Mouse (Mus musculus) kidney, postnatal 0 days (tissue): ENCODE results near the gene Gtdc1. TPM values are rescaled to one million over a fixed set of nuclear protein-coding genes. Genes with fewer than 3 reads are reported as not detected.

Experiments used
- ATAC-seq: fragments of 200-750 bp; cut with Nextera tagmentation; replicated peaks from 2 replicates; pipeline ENCODE4 v1.8.0; 2017; ENCODE audit warnings: low read depth, moderate number of reproducible peaks, moderate TSS enrichment, moderate library complexity; ENCODE audit not compliant: low FRiP score
- DNase-seq: peaks from one replicate; pipeline ENCODE4 v3.0.0-alpha.2; 2016; ENCODE audit warnings: low spot score
- H3K27ac ChIP-seq: fragments of 300-500 bp; sonication (generic); 2 replicates; pipeline ENCODE4 v1.5.1; 2014; ENCODE audit warnings: mild to moderate bottlenecking
- H3K27me3 ChIP-seq: fragments of 300-500 bp; sonication (generic); 2 replicates; pipeline ENCODE4 v1.6.1; 2014; ENCODE audit warnings: low read length, mixed read lengths; ENCODE audit not compliant: insufficient read depth
- H3K36me3 ChIP-seq: fragments of 300-500 bp; sonication (generic); 2 replicates; pipeline ENCODE4 v1.6.1; 2014; ENCODE audit warnings: low read length, mixed read lengths; ENCODE audit not compliant: insufficient read depth
- H3K4me1 ChIP-seq: fragments of 300-500 bp; sonication (generic); replicated peaks from 2 replicates; pipeline ENCODE4 v1.6.1; 2014; ENCODE audit warnings: antibody characterized with exemption, low read length, mixed read lengths; ENCODE audit not compliant: insufficient read depth
- H3K4me2 ChIP-seq: fragments of 300-500 bp; sonication (generic); 2 replicates; pipeline ENCODE4 v1.6.1; 2014; ENCODE audit warnings: mild to moderate bottlenecking, low read length, moderate library complexity, mixed read lengths
- H3K4me3 ChIP-seq: fragments of 300-500 bp; sonication (generic); replicated peaks from 2 replicates; pipeline ENCODE4 v1.5.1; 2014; ENCODE audit warnings: low read depth, low read length
- H3K9ac ChIP-seq: fragments of 300-500 bp; sonication (generic); 2 replicates; pipeline ENCODE4 v1.6.1; 2014; ENCODE audit warnings: low read depth, low read length
- H3K9me3 ChIP-seq: fragments of 300-500 bp; sonication (generic); replicated peaks from 2 replicates; pipeline ENCODE4 v1.6.1; 2016; ENCODE audit warnings: low read length, inconsistent platforms, mixed read lengths
- CTCF ChIP-seq: IDR thresholded peaks from 2 replicates; pipeline ENCODE4 v1.5.1; 2016; ENCODE audit warnings: antibody characterized with exemption, low read depth, mild to moderate bottlenecking, moderate library complexity
- WGBS: fragments of 180-500 bp; shearing (Covaris S2); extraction: QIAGEN DNeasy Blood & Tissue Kit; methylation state at CpG from one replicate; pipeline ENCODE4 v1.1.7; 2014; 5-methylcytosine and 5-hydroxymethylcytosine counted together
- polyA plus RNA-seq: library from polyadenylated mRNA; unstranded; fragments of >200 nt; fragmentation: Nextera tagmentation; extraction: Ambion mirVana; gene quantifications from 2 replicates; pipeline ENCODE4 v1.2.1, GENCODE M21; 2015

The Gtdc1 gene
- polyA plus RNA-seq, 1 experiment from 2014 or later, result 10.4 TPM

DNA sequence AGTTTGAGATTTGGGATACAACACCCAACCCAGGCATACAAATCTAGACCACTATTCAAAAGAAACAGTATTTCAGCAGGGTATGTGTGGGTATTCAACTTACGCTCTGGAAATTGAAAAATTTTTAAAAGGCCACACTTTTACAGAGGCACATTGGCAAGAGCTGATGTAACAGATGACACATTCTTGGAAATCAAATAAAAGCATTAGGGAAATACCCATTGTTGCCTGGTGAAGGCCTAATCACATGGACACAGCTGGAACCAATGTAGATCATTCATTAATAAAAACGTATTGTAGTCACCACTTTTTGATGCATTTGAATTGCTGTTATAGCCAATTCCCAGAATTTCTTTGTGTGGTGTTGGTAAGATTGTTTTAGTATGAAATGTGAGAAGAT lies 73.0 kb downstream of the Gtdc1 start:
- 90% methylated on average over 2 of the region's 2 CpGs for WGBS
- Histone ChIP-seq H3K4me2 (no peak overlapping the region), H3K27me3 (no peaks in the 10 kb centered on the region), H3K4me3 (no peak overlapping the region), H3K4me1 (no peaks in the 10 kb centered on the region), H3K27ac (no peak overlapping the region), H3K9ac (no peak overlapping the region), H3K36me3 (0 out of 2 replicates have a peak, but pooled peaks cover 5% of the 10 kb centered on the region), H3K9me3 (0 out of 2 replicates have a peak, but pooled peaks cover 9% of the 10 kb centered on the region)
- no peak for TF ChIP-seq CTCF
- no peak for ATAC-seq
- DNase-seq, result no peak

DNA sequence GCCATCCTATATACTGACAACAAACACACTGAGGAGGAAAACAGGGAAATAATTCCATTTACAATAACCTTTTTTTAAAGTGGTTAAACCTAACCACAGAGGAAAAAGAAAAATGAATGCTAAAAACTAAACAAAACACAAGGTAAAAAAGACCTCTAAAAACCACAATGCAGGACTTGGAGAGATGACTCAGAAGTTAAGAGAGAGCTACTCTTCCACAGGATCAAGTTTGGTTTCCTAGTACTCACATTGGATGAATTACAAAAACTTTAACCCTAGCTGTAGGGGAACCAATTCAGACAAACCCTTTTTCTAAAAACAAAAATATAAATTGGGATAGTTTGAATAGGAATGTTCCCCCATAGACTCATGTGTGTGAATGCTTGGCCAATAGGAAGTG lies 77.8 kb downstream of the Gtdc1 start:
- ATAC-seq (no peak), DNase-seq (no peak)
- no peak for TF ChIP-seq CTCF
- H3K36me3 ChIP-seq, result 0 out of 2 replicates have a peak, but pooled peaks cover 5% of the 10 kb centered on the region
- no peak overlapping the region for H3K4me2 ChIP-seq
- H3K9me3 ChIP-seq, result 0 out of 2 replicates have a peak, but pooled peaks cover 9% of the 10 kb centered on the region
- no peaks in the 10 kb centered on the region for H3K4me1 ChIP-seq
- H3K27me3 ChIP-seq, result no peaks in the 10 kb centered on the region
- no peak overlapping the region for H3K9ac ChIP-seq
- no peak overlapping the region for H3K4me3 ChIP-seq
- H3K27ac ChIP-seq, result no peak overlapping the region

DNA sequence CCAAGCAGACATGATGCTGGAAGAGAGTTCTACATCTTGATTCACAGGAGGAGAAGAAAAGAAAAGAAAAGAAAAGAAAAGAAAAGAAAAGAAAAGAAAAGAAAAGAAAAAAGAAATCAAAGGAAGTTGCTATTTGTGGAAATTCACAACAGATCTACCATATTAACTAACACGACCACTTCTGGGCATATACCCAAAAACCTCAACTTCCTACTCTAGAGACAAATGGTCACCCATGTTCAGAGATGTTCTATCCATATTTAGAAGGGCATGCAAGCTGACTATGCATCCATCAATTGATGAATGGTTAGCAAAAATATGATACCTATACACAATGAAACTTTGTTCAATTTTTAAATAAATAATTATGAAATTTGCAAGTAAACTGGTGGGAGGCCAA lies 79.3 kb downstream of the Gtdc1 start:
- Histone ChIP-seq H3K27me3 (no peaks in the 10 kb centered on the region), H3K9ac (no peak overlapping the region), H3K27ac (no peak overlapping the region), H3K9me3 (0 out of 2 replicates have a peak, but pooled peaks cover 9% of the 10 kb centered on the region), H3K36me3 (0 out of 2 replicates have a peak, but pooled peaks cover 5% of the 10 kb centered on the region), H3K4me3 (no peak overlapping the region), H3K4me2 (no peak overlapping the region), H3K4me1 (no peaks in the 10 kb centered on the region)
- TF ChIP-seq CTCF, result no peak
- ATAC-seq (no peak), DNase-seq (no peak)
- 69% methylated on average over 1 of the region's 1 CpGs for WGBS

DNA sequence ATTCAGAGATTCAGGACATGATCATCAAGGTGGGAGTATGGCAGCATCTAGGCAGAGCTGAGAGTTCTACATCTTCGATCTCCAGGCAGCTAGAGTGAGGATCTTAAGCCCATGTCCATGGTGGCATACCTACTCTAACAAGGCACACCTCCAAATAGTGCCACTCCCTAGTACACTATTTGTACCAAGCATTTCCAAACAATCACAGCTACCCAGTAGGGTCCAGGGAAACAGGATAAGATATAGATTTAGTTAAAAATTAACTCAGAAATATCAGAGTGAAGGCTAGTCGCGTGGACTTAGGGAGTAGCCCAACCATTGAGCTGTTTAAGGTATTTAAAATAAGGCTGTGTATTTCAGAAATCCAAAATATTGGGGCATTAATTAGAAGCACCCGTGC lies 82.0 kb downstream of the Gtdc1 start:
- Histone ChIP-seq H3K4me3 (no peak overlapping the region), H3K27me3 (no peaks in the 10 kb centered on the region), H3K27ac (no peak overlapping the region), H3K4me1 (no peaks in the 10 kb centered on the region), H3K9me3 (no peaks in the 10 kb centered on the region), H3K9ac (no peak overlapping the region), H3K36me3 (no peaks in the 10 kb centered on the region), H3K4me2 (no peak overlapping the region)
- ATAC-seq (no peak), DNase-seq (no peak)
- WGBS, result 88% methylated on average over 4 of the region's 4 CpGs
- TF ChIP-seq CTCF, result no peak

DNA sequence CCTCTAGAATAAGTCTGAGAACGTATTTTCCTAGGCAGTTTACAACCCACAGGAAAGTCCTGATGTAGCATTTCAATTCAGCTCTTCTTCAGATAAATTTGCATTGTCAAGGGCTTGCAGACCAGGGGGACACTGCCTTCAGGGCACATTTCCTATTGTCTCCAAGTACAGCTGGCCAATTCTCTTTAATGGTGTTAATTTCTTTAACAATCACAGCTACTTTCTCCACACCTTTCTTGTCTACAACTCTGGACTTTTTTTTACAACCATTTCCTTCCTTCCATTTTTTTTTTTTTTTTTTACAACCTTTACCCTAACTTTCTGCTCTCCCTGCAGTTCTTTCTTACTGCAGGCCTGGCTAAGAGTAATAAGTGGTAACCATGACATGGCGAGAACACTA lies 97.7 kb downstream of the Gtdc1 start:
- H3K27me3 ChIP-seq, result no peaks in the 10 kb centered on the region
- no peak overlapping the region for H3K4me3 ChIP-seq
- TF ChIP-seq CTCF, result no peak
- WGBS, result 82% methylated on average over 2 of the region's 2 CpGs
- H3K27ac ChIP-seq, result no peak overlapping the region
- ATAC-seq (no peak), DNase-seq (no peak)
- no peaks in the 10 kb centered on the region for H3K9me3 ChIP-seq
- H3K9ac ChIP-seq, result no peak overlapping the region
- no peaks in the 10 kb centered on the region for H3K36me3 ChIP-seq
- H3K4me2 ChIP-seq, result no peak overlapping the region
- H3K4me1 ChIP-seq, result no peaks in the 10 kb centered on the region

DNA sequence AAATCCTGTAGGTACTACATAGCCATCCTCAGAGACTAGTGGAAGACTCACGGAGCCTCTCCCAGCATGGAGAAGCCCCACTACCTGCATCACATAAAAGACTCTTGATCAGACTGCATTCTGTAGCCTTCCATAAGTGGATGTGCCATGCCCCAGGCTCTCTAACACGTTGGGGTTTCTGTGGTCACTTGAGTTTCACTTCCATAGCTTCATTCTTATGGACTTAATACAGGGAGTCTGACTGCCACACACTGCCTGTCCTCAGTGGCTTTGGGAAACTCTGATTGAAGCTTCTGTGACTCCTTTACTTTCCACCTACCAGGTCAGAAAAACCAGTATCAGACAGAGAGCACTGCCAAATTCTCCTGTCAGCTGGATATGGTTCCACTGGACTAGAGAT lies 98.1 kb downstream of the Gtdc1 start:
- no peak for TF ChIP-seq CTCF
- Histone ChIP-seq H3K36me3 (no peaks in the 10 kb centered on the region), H3K4me3 (no peak overlapping the region), H3K27ac (no peak overlapping the region), H3K9me3 (no peaks in the 10 kb centered on the region), H3K4me2 (no peak overlapping the region), H3K4me1 (no peaks in the 10 kb centered on the region), H3K9ac (no peak overlapping the region), H3K27me3 (no peaks in the 10 kb centered on the region)
- DNase-seq, result no peak
- WGBS, result 86% methylated on average over 2 of the region's 2 CpGs
- ATAC-seq, result no peak

DNA sequence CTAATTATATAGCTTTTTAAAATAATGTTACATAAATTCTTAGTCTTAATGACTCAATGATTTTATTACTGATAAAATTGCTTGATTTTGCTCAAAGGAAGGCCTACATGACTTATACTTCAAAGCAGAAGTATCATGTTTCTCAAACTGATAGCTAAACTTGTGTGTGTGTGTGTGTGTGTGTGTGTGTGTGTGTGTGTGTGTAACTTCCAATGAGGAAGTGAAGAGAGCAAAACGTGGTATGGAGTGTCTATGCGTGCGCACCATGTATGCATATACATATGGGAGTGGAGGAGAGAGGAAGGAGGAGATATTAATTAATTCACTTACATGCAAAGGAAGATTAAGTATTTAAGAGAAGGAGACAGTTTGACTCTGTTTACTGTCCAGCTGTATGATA lies 100.8 kb downstream of the Gtdc1 start:
- 83% methylated on average over 3 of the region's 3 CpGs for WGBS
- Histone ChIP-seq H3K4me1 (no peaks in the 10 kb centered on the region), H3K36me3 (no peaks in the 10 kb centered on the region), H3K4me3 (no peak overlapping the region), H3K27me3 (no peaks in the 10 kb centered on the region), H3K4me2 (no peak overlapping the region), H3K9me3 (no peaks in the 10 kb centered on the region), H3K27ac (no peak overlapping the region), H3K9ac (no peak overlapping the region)
- no peak for ATAC-seq
- no peak for TF ChIP-seq CTCF
- no peak for DNase-seq
